Mouse (Mus musculus) common myeloid progenitor, adult 5-6 weeks (primary cell): ENCODE measurements around the gene Drd2. TPM values are rescaled to one million over a fixed set of nuclear protein-coding genes. Genes with fewer than 3 reads are reported as not detected.

Experiments used
- ATAC-seq: replicated peaks from 2 replicates; pipeline ENCODE4 v1.8.0; 2016; ENCODE audit warnings: low read depth, mild to moderate bottlenecking, moderate TSS enrichment, inconsistent platforms; ENCODE audit not compliant: poor library complexity, severe bottlenecking
- total RNA-seq: library from RNA; stranded (forward); fragments of 200-1000, 187-1606 nt; gene quantifications from 2 replicates; pipeline ENCODE4 v1.2.3, GENCODE M21; 2017

Drd2 gene
- total RNA-seq, 1 experiment from 2014 or later: not detected

- no peak for ATAC-seq
Observed at GRCm38 (mm10) chr9:49442621-49443020, 102.2 kb downstream of the Drd2 start.

GRCm38 (mm10) chr9:49450491-49450890 is 110.1 kb downstream of the Drd2 start:
- no peak for ATAC-seq

DNA sequence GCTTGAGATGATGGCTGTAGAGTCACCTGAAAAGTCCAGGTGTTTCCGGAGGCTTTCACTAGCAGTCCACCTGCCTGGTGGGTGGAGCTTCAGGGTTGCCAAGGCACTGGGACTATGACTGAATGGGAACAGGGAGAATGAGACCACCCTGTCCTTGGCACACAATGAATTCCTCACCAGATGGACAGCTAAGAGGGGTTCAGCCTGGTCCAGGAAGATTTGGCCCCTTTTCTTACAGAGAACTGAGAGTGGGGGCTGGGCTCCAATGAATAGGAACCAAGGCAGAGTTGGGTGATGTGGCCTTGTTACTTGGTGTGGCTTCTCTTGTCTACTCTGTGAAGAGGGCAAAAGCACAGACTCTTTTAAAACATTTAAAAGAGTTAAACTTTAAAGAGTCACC is 112.0 kb downstream of the Drd2 start:
- ATAC-seq: no peak

GRCm38 (mm10) chr9:49456136-49456535 is 115.7 kb downstream of the Drd2 start:
- no peak for ATAC-seq

Other genes with a start within 250 kb of the Drd2 start
- not detected in 2 replicates for gene Gm4894, start 90.1 kb upstream of the Drd2 start, total RNA-seq
- not detected in 2 replicates for gene Ankk1, start 86.4 kb downstream of the Drd2 start, total RNA-seq
- 0.78 and 1.6 TPM in 2 replicates for gene Ttc12, start 145.6 kb downstream of the Drd2 start, total RNA-seq